Mouse (Mus musculus) midbrain, postnatal 0 days (tissue): ENCODE measurements around the gene Cttn. TPM values are rescaled to one million over a fixed set of nuclear protein-coding genes. Genes with fewer than 3 reads are reported as not detected.

Source experiments
- ATAC-seq: fragments of 200-750 bp; cut with Nextera tagmentation; 2 replicates; pipeline ENCODE4 v1.8.0; 2017; ENCODE audit warnings: moderate number of reproducible peaks, mild to moderate bottlenecking, moderate TSS enrichment, moderate library complexity; ENCODE audit not compliant: low FRiP score
- DNase-seq: peaks from one replicate; pipeline ENCODE4 v3.0.0-alpha.2; 2015; ENCODE audit warnings: low spot score
- H3K27ac ChIP-seq: fragments of 300-500 bp; sonication (generic); 2 replicates; pipeline ENCODE4 v1.5.1; 2014; ENCODE audit warnings: low read depth, mild to moderate bottlenecking, low read length, mixed read lengths
- H3K27me3 ChIP-seq: fragments of 300-500 bp; sonication (generic); 2 replicates; pipeline ENCODE4 v1.6.1; 2014; ENCODE audit warnings: low read length, control low read depth, mixed read lengths; ENCODE audit not compliant: insufficient read depth
- H3K36me3 ChIP-seq: fragments of 300-500 bp; sonication (generic); 2 replicates; pipeline ENCODE4 v1.6.1; 2014; ENCODE audit warnings: low read length, control low read depth, mixed read lengths; ENCODE audit not compliant: insufficient read depth
- H3K4me1 ChIP-seq: fragments of 300-500 bp; sonication (generic); 2 replicates; pipeline ENCODE4 v1.6.1; 2014; ENCODE audit warnings: mild to moderate bottlenecking, control low read depth, antibody characterized with exemption, low read length, mixed read lengths; ENCODE audit not compliant: insufficient read depth
- H3K4me2 ChIP-seq: fragments of 300-500 bp; sonication (generic); 2 replicates; pipeline ENCODE4 v1.6.1; 2014; ENCODE audit warnings: low read depth, mild to moderate bottlenecking, low read length, mixed read lengths; ENCODE audit not compliant: poor library complexity, severe bottlenecking
- H3K4me3 ChIP-seq: fragments of 300-500 bp; sonication (generic); 2 replicates; pipeline ENCODE4 v1.5.1; 2014; ENCODE audit warnings: low read depth, mild to moderate bottlenecking, low read length, moderate library complexity
- H3K9ac ChIP-seq: fragments of 300-500 bp; sonication (generic); replicated peaks from 2 replicates; pipeline ENCODE4 v1.6.1; 2014; ENCODE audit warnings: mild to moderate bottlenecking, low read length, moderate library complexity, mixed read lengths; ENCODE audit not compliant: poor library complexity, severe bottlenecking
- H3K9me3 ChIP-seq: fragments of 300-500 bp; sonication (generic); 2 replicates; pipeline ENCODE4 v1.6.1; 2016; ENCODE audit warnings: low read length, control low read depth
- CTCF ChIP-seq: IDR thresholded peaks from 2 replicates; pipeline ENCODE4 v1.5.1; 2016; ENCODE audit warnings: antibody characterized with exemption, mild to moderate bottlenecking
- WGBS: fragments of 180-500 bp; shearing (Covaris S2); extraction: QIAGEN DNeasy Blood & Tissue Kit; methylation state at CpG from one replicate; pipeline ENCODE4 v1.1.7; 2014; 5-methylcytosine and 5-hydroxymethylcytosine counted together
- polyA plus RNA-seq: library from polyadenylated mRNA; unstranded; fragments of >200 nt; fragmentation: Nextera tagmentation; extraction: Ambion mirVana; gene quantifications from 2 replicates; pipeline ENCODE4 v1.2.1, GENCODE M21; 2015
- total RNA-seq: library from RNA; depleted of rRNA; stranded (reverse); fragments of >200 nt; gene quantifications from 2 replicates; pipeline ENCODE4 v1.2.3, GENCODE M21; 2014

Cttn gene
- total and polyA plus RNA-seq, 2 experiments from 2014 or later: 131 to 162 TPM

DNA sequence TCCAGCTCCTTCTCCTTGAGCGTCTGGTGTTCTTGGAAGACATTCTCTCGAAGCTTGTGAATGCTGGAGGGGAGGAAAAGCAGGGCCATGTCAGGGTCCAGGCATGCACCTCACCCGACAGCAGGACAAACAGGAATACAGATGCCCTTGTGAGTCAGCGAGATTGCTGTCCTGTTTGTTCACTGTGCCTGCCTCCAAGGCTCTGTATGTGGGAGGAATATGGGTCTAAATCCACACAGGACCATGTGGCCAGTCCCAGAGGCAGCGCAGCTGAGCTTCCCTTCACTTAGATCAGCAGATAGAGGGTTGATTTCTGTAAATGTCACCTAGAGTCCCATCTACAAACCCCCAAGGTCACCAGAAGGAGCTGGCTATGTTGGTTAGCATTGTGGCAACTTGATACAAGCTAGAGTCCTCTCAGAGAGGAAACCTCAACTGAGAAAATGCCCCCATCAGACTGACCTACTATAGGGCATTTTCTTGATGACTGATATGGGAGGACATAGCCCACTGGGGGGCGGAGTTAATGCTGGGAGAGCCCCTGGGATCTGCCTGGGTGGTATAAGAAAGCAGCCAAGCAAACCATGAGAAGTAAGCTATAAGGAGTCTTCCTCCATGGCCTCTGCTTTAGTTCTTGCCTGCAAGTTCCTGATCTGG lies 9.4 kb downstream of the Cttn start:
- TF ChIP-seq CTCF: no peak

DNA sequence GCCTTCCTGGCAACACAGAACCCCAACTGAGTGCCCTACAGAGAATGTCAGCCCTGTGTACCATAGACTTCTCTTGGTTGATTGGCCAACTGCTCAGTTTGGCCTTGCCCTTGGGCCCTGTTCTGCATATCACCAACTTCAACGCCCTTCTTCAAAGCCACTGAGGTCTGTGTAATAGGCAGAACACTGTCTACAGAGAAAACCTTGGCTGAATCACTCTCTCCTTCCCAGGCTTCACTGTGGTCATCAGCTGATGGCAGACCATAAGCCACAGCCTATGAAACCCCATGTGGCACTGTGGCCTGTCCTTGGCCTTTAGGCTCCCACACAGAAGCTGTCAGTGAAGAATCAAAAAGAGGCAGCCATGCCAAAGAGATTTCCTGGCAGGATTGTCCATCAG lies 11.9 kb downstream of the Cttn start:
- Histone ChIP-seq H3K4me1 (no peaks in the 10 kb centered on the region), H3K4me2 (no peak overlapping the region), H3K36me3 (peaks cover 86% of the 10 kb centered on the region), H3K9me3 (no peaks in the 10 kb centered on the region), H3K4me3 (no peak overlapping the region), H3K9ac (no peak overlapping the region), H3K27ac (no peak overlapping the region), H3K27me3 (no peaks in the 10 kb centered on the region)
- ATAC-seq: no peak
- DNase-seq: no peak
- no peak for TF ChIP-seq CTCF
- WGBS: 85% methylated on average over 1 of the region's 1 CpGs

More for the DNA sequence above, 9.4 kb downstream of the Cttn start:
- no peak overlapping the region for H3K4me3 ChIP-seq
- no peaks in the 10 kb centered on the region for H3K9me3 ChIP-seq
- H3K4me1 ChIP-seq: no peaks in the 10 kb centered on the region
- WGBS: 94% methylated on average over 6 of the region's 6 CpGs
- no peak for ATAC-seq
- peaks cover 73% of the 10 kb centered on the region for H3K36me3 ChIP-seq
- H3K27ac ChIP-seq: no peak overlapping the region
- H3K9ac ChIP-seq: no peak overlapping the region
- H3K27me3 ChIP-seq: no peaks in the 10 kb centered on the region
- DNase-seq: no peak
- no peak overlapping the region for H3K4me2 ChIP-seq

DNA sequence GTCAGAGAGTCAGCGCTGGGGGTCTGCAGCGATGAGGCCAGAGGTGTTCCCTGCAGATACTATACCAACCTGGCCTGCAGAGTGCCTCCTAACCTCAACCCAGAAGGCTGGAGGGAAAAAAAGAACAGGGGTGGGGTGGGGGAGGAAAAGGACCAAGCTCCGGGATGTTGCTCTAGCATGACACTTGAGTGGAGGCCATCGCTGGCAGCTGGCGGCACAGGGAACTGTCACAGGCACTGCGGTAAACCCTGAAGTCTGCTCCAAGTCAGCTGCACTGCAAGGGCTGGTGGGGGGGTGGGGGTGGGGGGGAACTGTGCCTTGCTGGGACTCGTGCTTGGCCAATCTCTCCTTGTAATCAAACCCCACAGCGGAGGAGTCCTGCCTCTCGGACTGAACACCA lies 20.1 kb downstream of the Cttn start:
- no peak overlapping the region for H3K4me3 ChIP-seq
- 92% methylated on average over 9 of the region's 9 CpGs for WGBS
- TF ChIP-seq CTCF: no peak
- H3K9me3 ChIP-seq: no peaks in the 10 kb centered on the region
- no peak overlapping the region for H3K27ac ChIP-seq
- H3K36me3 ChIP-seq: peaks cover 75% of the 10 kb centered on the region
- no peak for ATAC-seq
- no peak overlapping the region; the same call in 1 of the 2 replicates for H3K9ac ChIP-seq
- no peak overlapping the region for H3K4me2 ChIP-seq
- H3K4me1 ChIP-seq: no peaks in the 10 kb centered on the region
- no peak for DNase-seq
- no peaks in the 10 kb centered on the region for H3K27me3 ChIP-seq

DNA sequence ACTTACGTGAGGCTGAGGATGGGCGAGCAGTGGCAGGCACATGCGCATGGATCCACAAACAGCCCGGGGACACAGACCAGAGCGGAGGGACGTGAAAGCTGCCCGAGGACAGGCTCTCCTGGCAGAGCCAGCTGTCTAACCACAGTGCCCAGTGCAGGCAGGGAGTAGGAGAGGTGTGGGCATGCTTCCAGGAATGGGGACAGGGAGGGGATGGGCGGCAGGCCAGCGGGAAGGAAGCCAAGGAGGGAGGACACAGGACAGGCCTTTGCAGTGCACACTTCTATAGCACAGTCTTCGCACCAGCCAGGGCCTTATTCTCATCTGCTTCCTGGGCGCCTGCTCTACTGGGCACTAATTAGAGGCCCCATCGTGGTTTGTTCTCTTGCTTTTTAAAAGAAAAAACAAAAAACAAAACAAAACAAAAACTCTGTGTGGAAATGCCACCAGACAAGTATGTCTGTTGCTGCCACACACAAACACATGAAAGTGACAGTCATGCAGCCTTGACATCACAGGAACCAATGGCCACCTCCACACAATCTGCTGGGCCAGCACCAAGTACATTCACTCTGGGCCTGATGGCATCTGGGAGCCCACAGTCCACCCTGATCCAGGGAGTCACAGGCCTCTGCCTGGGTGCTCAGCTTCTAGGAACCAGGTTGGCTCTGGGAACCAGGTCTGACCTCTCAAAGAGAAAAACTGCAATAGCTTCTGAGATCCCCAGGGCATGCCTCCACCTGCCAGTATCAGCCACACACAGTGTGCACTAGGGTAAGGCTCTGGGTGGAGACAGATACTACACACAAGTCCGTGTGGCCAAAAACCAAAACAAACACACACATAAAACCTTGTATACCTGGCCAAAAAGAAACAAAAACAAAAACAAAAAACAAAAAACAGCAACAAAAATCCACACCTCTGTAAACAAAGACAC lies 20.9 kb downstream of the Cttn start:
- Histone ChIP-seq H3K4me2 (no peak overlapping the region), H3K27me3 (no peaks in the 10 kb centered on the region), H3K9ac (no peak overlapping the region; the same call in 1 of the 2 replicates), H3K4me1 (no peaks in the 10 kb centered on the region), H3K27ac (no peak overlapping the region), H3K9me3 (no peaks in the 10 kb centered on the region), H3K4me3 (no peak overlapping the region), H3K36me3 (peaks cover 75% of the 10 kb centered on the region)
- ATAC-seq: peak; percentile 76
- 79% methylated on average over 13 of the region's 13 CpGs for WGBS
- DNase-seq: peak; percentile 93
- no peak for TF ChIP-seq CTCF

DNA sequence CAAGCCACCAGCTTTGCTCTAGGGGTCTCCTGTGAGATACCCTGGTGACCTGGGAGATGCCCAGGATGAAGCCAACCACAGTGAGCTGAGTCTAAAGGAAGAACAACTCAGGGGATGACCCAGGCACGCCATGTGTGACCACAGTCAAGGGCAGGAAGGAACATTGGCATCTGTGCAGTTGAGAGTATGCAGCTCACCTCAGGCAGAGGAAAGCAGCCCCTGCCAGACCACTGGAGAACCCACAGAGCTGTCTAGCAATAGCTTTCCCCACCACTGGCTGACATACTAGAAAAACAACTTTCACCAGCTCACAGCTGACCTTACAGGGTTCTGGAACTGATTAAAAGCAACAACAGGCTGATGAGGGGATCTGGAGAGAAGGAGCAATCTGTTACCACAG lies 22.6 kb downstream of the Cttn start:
- Histone ChIP-seq H3K4me2 (no peak overlapping the region), H3K9ac (no peak overlapping the region), H3K36me3 (peaks cover 67% of the 10 kb centered on the region), H3K9me3 (no peaks in the 10 kb centered on the region), H3K4me3 (no peak overlapping the region), H3K27ac (no peak overlapping the region), H3K27me3 (no peaks in the 10 kb centered on the region), H3K4me1 (no peaks in the 10 kb centered on the region)
- 97% methylated on average over 1 of the region's 1 CpGs for WGBS
- DNase-seq: no peak
- no peak for ATAC-seq
- no peak for TF ChIP-seq CTCF

DNA sequence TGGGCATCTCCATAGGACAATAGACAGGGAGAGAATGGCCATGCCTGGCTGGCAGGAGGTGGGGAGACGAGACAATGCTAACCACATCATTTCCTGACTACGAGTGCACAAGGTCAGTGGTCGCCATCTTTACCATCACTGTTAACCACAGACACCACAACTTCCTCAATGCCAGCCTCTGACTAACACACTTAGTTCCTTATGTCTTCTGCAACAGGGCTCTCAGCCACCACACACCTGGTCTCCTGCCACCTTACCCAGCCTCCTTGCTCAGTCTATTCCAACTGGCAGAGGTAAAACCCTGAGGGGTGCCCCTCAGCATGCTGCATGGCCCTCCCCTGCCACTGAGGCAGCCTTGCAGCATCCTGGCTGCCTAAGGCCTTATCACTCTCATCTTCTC lies 23.7 kb downstream of the Cttn start:
- H3K36me3 ChIP-seq: peaks cover 61% of the 10 kb centered on the region
- H3K4me2 ChIP-seq: no peak overlapping the region
- H3K9me3 ChIP-seq: no peaks in the 10 kb centered on the region
- H3K4me1 ChIP-seq: no peaks in the 10 kb centered on the region
- DNase-seq (no peak), ATAC-seq (no peak)
- no peak for TF ChIP-seq CTCF
- no peak overlapping the region for H3K9ac ChIP-seq
- no peak overlapping the region for H3K27ac ChIP-seq
- no peaks in the 10 kb centered on the region for H3K27me3 ChIP-seq
- no peak overlapping the region for H3K4me3 ChIP-seq
- 89% methylated on average over 3 of the region's 3 CpGs for WGBS
